Comparison of ENCODE assay signal across 23 mouse cellular contexts in the genomic region with DNA sequence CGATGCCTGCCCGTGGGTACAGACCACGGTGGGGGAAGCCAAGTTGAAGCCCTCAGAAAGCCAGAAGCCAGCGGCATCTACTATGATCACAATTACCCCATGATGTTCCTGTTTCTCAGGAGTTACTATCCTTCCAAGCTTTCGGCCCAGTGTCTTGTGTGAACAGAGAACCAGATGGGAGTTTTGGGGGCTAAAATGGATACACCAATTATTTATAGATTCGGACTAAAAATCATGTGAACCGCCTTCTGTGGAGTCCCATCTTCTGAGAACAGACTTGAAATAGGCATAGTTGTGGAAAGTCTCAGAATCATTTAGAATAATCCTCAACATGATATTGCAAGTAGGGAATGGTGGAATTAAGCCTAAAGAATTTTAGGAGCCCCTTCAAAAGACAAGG.
A peak's percentile ranks its signal among the peaks of the same experiment; 100 is the strongest.
DNase-seq lines count a peak whose midpoint lies in the region; ATAC-seq and TF ChIP-seq lines count a peak whose summit lies in the region.
"Had no signal": no experiment of that assay in that cellular context is flagged by ENCODE, and none has a peak within 500 bp of the region (broad histone marks: within the 10 kb centered on the region; RNA-seq: fewer than 3 reads in every experiment).

No protein-coding gene starts in this region.

- no peak overlapping the region for H3K9ac ChIP-seq in forebrain, postnatal 0 days
- H3K9ac ChIP-seq: embryonic facial prominence, embryonic 13.5 days; embryonic facial prominence, embryonic 15.5 days; forebrain, embryonic 12.5 days had no signal

- no peak for TF ChIP-seq POLR2A in cortical plate, adult 2 months (IDR thresholded peaks at IDR 0.05; ENCODE audit: extremely low read depth, insufficient read depth, low read length)

- peak overlapping the region; percentile 72 for H3K27ac ChIP-seq in layer of hippocampus, adult 2 months
- H3K27ac ChIP-seq in cortical plate, adult 2 months (ENCODE audit: insufficient read depth, low read length): 0 out of 2 replicates have a peak overlapping the region, but pooled peaks have one; percentile 2
- H3K27ac ChIP-seq in forebrain, postnatal 0 days (ENCODE audit: low read depth, low read length): no peak overlapping the region
- H3K27ac ChIP-seq: embryonic facial prominence, embryonic 13.5 days; embryonic facial prominence, embryonic 15.5 days; forebrain, embryonic 10.5 days; forebrain, embryonic 12.5 days had no signal

- ATAC-seq in forebrain, postnatal 0 days: no peak
- ATAC-seq: forebrain, embryonic 14.5 days; forebrain, embryonic 16.5 days had no signal

- intact Hi-C loops in left cerebral cortex, postnatal 36 days (cut with DNase I): loop anchor here (5.0 kb wide), 1 partner anchor 80 kb away; a partner anchor contains a TSS

- H3K36me3 ChIP-seq in forebrain, postnatal 0 days (ENCODE audit: insufficient read depth): no peaks in the 10 kb centered on the region
- H3K36me3 ChIP-seq: embryonic facial prominence, embryonic 13.5 days; embryonic facial prominence, embryonic 15.5 days; forebrain, embryonic 10.5 days; forebrain, embryonic 12.5 days had no signal

- H3K27me3 ChIP-seq in forebrain, postnatal 0 days (ENCODE audit: insufficient read depth, low read length): no peaks in the 10 kb centered on the region
- H3K27me3 ChIP-seq: embryonic facial prominence, embryonic 13.5 days; embryonic facial prominence, embryonic 15.5 days had no signal

- no peaks in the 10 kb centered on the region for H3K9me3 ChIP-seq in forebrain, postnatal 0 days (ENCODE audit: low read length)
- H3K9me3 ChIP-seq: embryonic facial prominence, embryonic 13.5 days; embryonic facial prominence, embryonic 15.5 days; forebrain, embryonic 10.5 days; forebrain, embryonic 12.5 days had no signal

- no peak for TF ChIP-seq CTCF in layer of hippocampus, adult 2 months (conservative IDR thresholded peaks at IDR 0.05)
- TF ChIP-seq CTCF in cortical plate, adult 2 months (IDR thresholded peaks at IDR 0.05; ENCODE audit: extremely low read depth, insufficient read depth, low read length): no peak
- no peak for TF ChIP-seq CTCF in forebrain, postnatal 0 days (IDR thresholded peaks at IDR 0.05; ENCODE audit: low read depth)

- DNase-seq in layer of hippocampus, adult 2 months (ENCODE audit: low spot score in 2 of 2): no peak
- DNase-seq in layer of hippocampus, postnatal 36 days: no peak
- peak; percentile 22 to 24 for DNase-seq in left cerebral cortex, postnatal 36 days (ENCODE audit: low spot score in 2 of 2)
- DNase-seq in left cerebral cortex, adult 8-10 months (ENCODE audit: low spot score in 2 of 2): no peak
- peak; percentile 63 for DNase-seq in brain, adult 2 months (ENCODE audit: low read depth, low spot score)
- no peak for DNase-seq in forebrain, postnatal 0 days
- DNase-seq: adrenal gland, adult 2 months; adrenal gland, postnatal 10 days; adrenal gland, postnatal 25 days; cerebellum, adult 11-12 months; cerebellum, adult 2 months; cerebellum, adult 9-10 months; cerebellum, postnatal 10 days; cerebellum, postnatal 25 days; embryo, embryonic 11 days had no signal

- no peak overlapping the region for H3K4me2 ChIP-seq in forebrain, postnatal 0 days (ENCODE audit: low read depth)
- H3K4me2 ChIP-seq: embryonic facial prominence, embryonic 13.5 days; embryonic facial prominence, embryonic 15.5 days; forebrain, embryonic 12.5 days had no signal

- no peak overlapping the region for H3K4me3 ChIP-seq in layer of hippocampus, adult 2 months
- no peak overlapping the region for H3K4me3 ChIP-seq in cortical plate, adult 2 months (ENCODE audit: insufficient read depth, low read length)
- no peak overlapping the region for H3K4me3 ChIP-seq in forebrain, postnatal 0 days (ENCODE audit: low read depth, low read length)
- H3K4me3 ChIP-seq: embryonic facial prominence, embryonic 13.5 days; embryonic facial prominence, embryonic 15.5 days; erythroblast, embryonic 14.5 days; forebrain, embryonic 10.5 days; forebrain, embryonic 12.5 days had no signal

- WGBS in forebrain, postnatal 0 days: 82% methylated on average over 7 of the region's 7 CpGs

- peaks cover 2% of the 10 kb centered on the region; the same call in 1 of the 2 replicates for H3K4me1 ChIP-seq in cortical plate, adult 2 months (ENCODE audit: control insufficient read depth, insufficient read depth, low read length)
- peaks cover 7% of the 10 kb centered on the region for H3K4me1 ChIP-seq in forebrain, postnatal 0 days (ENCODE audit: insufficient read depth)

Comparison
In these comparisons a context has a peak if more than half of its experiments do, and no peak if none do; other contexts are left out.
1. DNase-seq: peak in left cerebral cortex, postnatal 36 days (2 of 2) and brain, adult 2 months (single experiment); none in layer of hippocampus, adult 2 months (0 of 2), layer of hippocampus, postnatal 36 days (0 of 2), left cerebral cortex, adult 8-10 months (0 of 2) and forebrain, postnatal 0 days (single experiment).